Mouse (Mus musculus) adrenal gland, postnatal 4 days (tissue): ENCODE results near the gene Bpifa6. TPM values are rescaled to one million over a fixed set of nuclear protein-coding genes. Genes with fewer than 3 reads are reported as not detected.
"Not testable (repeated sequence)": the region's sequence is repeated elsewhere in the genome, so short reads cannot be mapped to it uniquely, and the experiment has no call there.

Experiments
- DNase-seq, 2 experiments: peaks; one replicate each; pipeline ENCODE4 v3.0.0; 2021 to 2022; ENCODE audit warnings: low spot score in 2 of 2, mixed read lengths in 2 of 2
- total RNA-seq, 2 experiments: library from RNA; stranded (reverse); gene quantifications; 2 replicates each; pipeline ENCODE4 v1.2.3; 2021

The Bpifa6 gene
- total RNA-seq, 2 experiments from 2014 or later, result not detected

GRCm38 (mm10) chr2:154024676-154025075 lies 49.9 kb downstream of the Bpifa6 start:
- not testable (repeated sequence) for DNase-seq

DNA sequence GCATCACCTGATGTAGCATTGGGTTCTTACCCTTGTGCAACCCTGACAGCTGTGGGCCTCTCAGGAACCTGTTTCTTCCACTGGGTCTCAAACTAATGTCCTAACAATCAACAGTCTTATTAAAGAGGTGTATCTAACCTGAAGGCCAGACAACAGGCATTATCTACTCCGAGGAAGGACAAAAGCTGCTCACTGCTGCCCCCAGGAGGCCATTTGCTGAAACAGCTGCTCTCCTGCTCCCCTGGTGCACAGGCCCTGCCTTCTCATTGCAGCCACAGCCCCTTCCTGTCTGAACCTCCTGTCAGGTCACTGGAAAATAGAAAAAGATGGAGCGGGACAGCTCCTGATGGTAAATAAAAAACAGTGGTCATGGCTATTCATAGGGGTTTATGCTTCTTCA lies 64.2 kb downstream of the Bpifa6 start:
- peak; percentile 12 to 13 for DNase-seq

DNA sequence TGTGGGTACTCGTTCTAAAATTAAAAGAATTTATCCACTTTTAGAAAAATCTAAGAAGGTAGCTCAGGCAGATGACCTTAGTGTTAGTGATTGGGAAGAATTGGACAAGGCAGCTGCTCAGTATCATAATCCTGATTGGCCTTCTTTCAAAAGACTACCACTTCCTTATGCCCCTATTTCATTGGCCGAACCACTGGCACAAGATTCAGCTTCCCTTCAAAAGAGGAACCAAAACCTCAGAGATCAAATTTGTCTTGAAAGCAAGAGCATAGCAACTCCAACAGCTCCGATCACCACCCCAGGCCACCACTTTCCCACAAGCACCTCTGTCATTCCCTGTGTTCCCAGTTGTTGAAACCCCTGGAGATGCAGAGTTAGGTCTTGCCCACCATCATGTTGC lies 70.0 kb downstream of the Bpifa6 start:
- no peak for DNase-seq

Other genes starting within 250 kb of the Bpifa6 start
- gene Mapre1, start 233.7 kb upstream of the Bpifa6 start, total RNA-seq, result 100 to 1,000 TPM; 132 to 148 TPM
- under 1 TPM; 0.45 to 0.90 TPM for gene Efcab8, start 195.0 kb upstream of the Bpifa6 start, total RNA-seq
- not detected for gene Sun5, start 103.9 kb upstream of the Bpifa6 start, total RNA-seq
- under 1 TPM in 1 of 2 experiments, not detected in 1; 0.17 TPM for gene Bpifb2, start 99.9 kb upstream of the Bpifa6 start, total RNA-seq
- 1 to 10 TPM; 3.0 TPM for gene Bpifb6, start 74.6 kb upstream of the Bpifa6 start, total RNA-seq
- gene Bpifb3, start 56.7 kb upstream of the Bpifa6 start, total RNA-seq, result not detected
- gene Bpifb4, start 36.7 kb upstream of the Bpifa6 start, total RNA-seq, result under 1 TPM in 1 of 2 experiments, not detected in 1; 0.20 TPM
- 1 to 10 TPM in 1 of 2 experiments, under 1 TPM in 1; 0.68 to 1.3 TPM for gene Bpifa2, start 33.3 kb downstream of the Bpifa6 start, total RNA-seq
- not detected for gene Bpifa3, start 155.4 kb downstream of the Bpifa6 start, total RNA-seq
- gene Bpifa1, start 167.9 kb downstream of the Bpifa6 start, total RNA-seq, result not detected
- not detected for gene Bpifa5, start 187.7 kb downstream of the Bpifa6 start, total RNA-seq
- under 1 TPM; 0.11 to 0.25 TPM for gene Bpifb1, start 215.9 kb downstream of the Bpifa6 start, total RNA-seq
- not detected for gene Bpifb5, start 248.8 kb downstream of the Bpifa6 start, total RNA-seq